ENCODE assay signal across 23 mouse cellular contexts in genomic region chr12:106676136-106676535, GRCm38 (mm10).
DNase-seq lines count a peak whose midpoint lies in the region; ATAC-seq and TF ChIP-seq lines count a peak whose summit lies in the region.
"Had no signal": no experiment of that assay in that cellular context is flagged by ENCODE, and none has a peak within 500 bp of the region (broad histone marks: within the 10 kb centered on the region; RNA-seq: fewer than 3 reads in every experiment).

No protein-coding gene starts in this region.

- H3K27me3 ChIP-seq in embryonic facial prominence, embryonic 13.5 days: no peaks in the 10 kb centered on the region
- H3K27me3 ChIP-seq in embryonic facial prominence, embryonic 10.5 days (replicated peaks; ENCODE audit: low read depth, poor library complexity, severe bottlenecking): peaks cover 13% of the 10 kb centered on the region; the same call in 1 of the 2 replicates
- H3K27me3 ChIP-seq in limb, embryonic 10.5 days (ENCODE audit: low read depth, poor library complexity, severe bottlenecking): peaks cover 11% of the 10 kb centered on the region
- no peaks in the 10 kb centered on the region; the same call in 1 of the 2 replicates for H3K27me3 ChIP-seq in limb, embryonic 12.5 days
- no peaks in the 10 kb centered on the region for H3K27me3 ChIP-seq in limb, embryonic 14.5 days (ENCODE audit: control insufficient read depth, insufficient read depth, low read length)
- H3K27me3 ChIP-seq: CH12.LX; forebrain, embryonic 13.5 days; forebrain, embryonic 15.5 days; Patski had no signal

- DNase-seq in embryonic facial prominence, embryonic 10.5 days (ENCODE audit: low spot score): no peak
- DNase-seq in limb, embryonic 10.5 days (ENCODE audit: low spot score): no peak
- no peak for DNase-seq in limb, embryonic 14.5 days (ENCODE audit: low spot score)
- no peak for DNase-seq in gastrocnemius, postnatal 4 days (ENCODE audit: low spot score in 2 of 2)
- DNase-seq in layer of hippocampus, adult 9-10 months (ENCODE audit: low spot score): no peak
- DNase-seq: adrenal gland, adult 8-10 months; adrenal gland, postnatal 14 days; adrenal gland, postnatal 36 days; B cell, adult 2 months; cerebellum, adult 11-12 months; cerebellum, adult 2 months; cerebellum, adult 9-10 months; cerebellum, postnatal 10 days; cerebellum, postnatal 25 days had no signal

- no peaks in the 10 kb centered on the region for H3K36me3 ChIP-seq in embryonic facial prominence, embryonic 13.5 days
- H3K36me3 ChIP-seq in embryonic facial prominence, embryonic 10.5 days (replicated peaks): no peaks in the 10 kb centered on the region
- H3K36me3 ChIP-seq in limb, embryonic 10.5 days: no peaks in the 10 kb centered on the region
- no peaks in the 10 kb centered on the region for H3K36me3 ChIP-seq in limb, embryonic 12.5 days
- H3K36me3 ChIP-seq in limb, embryonic 14.5 days (ENCODE audit: control insufficient read depth, insufficient read depth, low read length): no peaks in the 10 kb centered on the region
- H3K36me3 ChIP-seq: forebrain, embryonic 15.5 days; G1E had no signal

- H3K4me2 ChIP-seq in embryonic facial prominence, embryonic 13.5 days: no peak overlapping the region
- H3K4me2 ChIP-seq in limb, embryonic 12.5 days: 0 out of 2 replicates have a peak overlapping the region, but pooled peaks have one; percentile 11
- H3K4me2 ChIP-seq in limb, embryonic 14.5 days (replicated peaks; ENCODE audit: low read depth, low read length, severe bottlenecking): no peak overlapping the region
- H3K4me2 ChIP-seq: forebrain, embryonic 13.5 days; forebrain, embryonic 15.5 days had no signal

- TF ChIP-seq POLR2A in limb, embryonic 14.5 days (IDR thresholded peaks at IDR 0.05; ENCODE audit: borderline replicate concordance, extremely low read depth, insufficient read depth, insufficient read length): no peak

- H3K4me3 ChIP-seq in embryonic facial prominence, embryonic 13.5 days: no peak overlapping the region
- H3K4me3 ChIP-seq in embryonic facial prominence, embryonic 10.5 days: no peak overlapping the region
- H3K4me3 ChIP-seq in limb, embryonic 10.5 days: no peak overlapping the region
- no peak overlapping the region for H3K4me3 ChIP-seq in limb, embryonic 12.5 days (replicated peaks)
- H3K4me3 ChIP-seq in limb, embryonic 14.5 days (replicated peaks; ENCODE audit: low read length): no peak overlapping the region
- H3K4me3 ChIP-seq: forebrain, embryonic 13.5 days; forebrain, embryonic 15.5 days had no signal

- 0 out of 2 replicates have a peak, but pooled peaks have one; percentile 56 for ATAC-seq in embryonic facial prominence, embryonic 13.5 days (ENCODE audit: insufficient number of reproducible peaks, insufficient read depth, low FRiP score, low TSS enrichment, low read depth)
- ATAC-seq in limb, embryonic 12.5 days (ENCODE audit: insufficient number of reproducible peaks, insufficient read depth, low FRiP score, low TSS enrichment, low read depth): peak; percentile 54; the same call in 1 of the 2 replicates
- ATAC-seq in limb, embryonic 14.5 days (ENCODE audit: low FRiP score, low read depth): peak; percentile 35; the same call in 1 of the 2 replicates
- ATAC-seq: activated CD4-positive, CD25-positive, alpha-beta regulatory T cell, adult 4 months; CD4-positive, CD25-positive, alpha-beta regulatory T cell, adult 4 months; forebrain, embryonic 13.5 days; forebrain, embryonic 15.5 days; Patski had no signal

- H3K9me3 ChIP-seq in embryonic facial prominence, embryonic 13.5 days: no peaks in the 10 kb centered on the region
- H3K9me3 ChIP-seq in embryonic facial prominence, embryonic 10.5 days: no peaks in the 10 kb centered on the region
- no peaks in the 10 kb centered on the region for H3K9me3 ChIP-seq in limb, embryonic 10.5 days (replicated peaks)
- H3K9me3 ChIP-seq in limb, embryonic 12.5 days: no peaks in the 10 kb centered on the region
- no peaks in the 10 kb centered on the region for H3K9me3 ChIP-seq in limb, embryonic 14.5 days (ENCODE audit: control insufficient read depth, low read length)
- H3K9me3 ChIP-seq: forebrain, embryonic 13.5 days; forebrain, embryonic 15.5 days had no signal

- WGBS in embryonic facial prominence, embryonic 13.5 days: 92% methylated on average over 3 of the region's 3 CpGs
- WGBS in embryonic facial prominence, embryonic 10.5 days: 94% methylated on average over 3 of the region's 3 CpGs
- WGBS in limb, embryonic 10.5 days: 95% methylated on average over 3 of the region's 3 CpGs
- 82% methylated on average over 3 of the region's 3 CpGs for WGBS in limb, embryonic 12.5 days
- 55% methylated on average over 3 of the region's 3 CpGs for WGBS in limb, embryonic 14.5 days

- H3K9ac ChIP-seq in embryonic facial prominence, embryonic 13.5 days: no peak overlapping the region
- no peak overlapping the region for H3K9ac ChIP-seq in limb, embryonic 12.5 days (replicated peaks)
- H3K9ac ChIP-seq in limb, embryonic 14.5 days (ENCODE audit: low read depth, low read length, severe bottlenecking): no peak overlapping the region
- H3K9ac ChIP-seq: forebrain, embryonic 13.5 days; forebrain, embryonic 15.5 days had no signal

- peak overlapping the region; percentile 33; the same call in 1 of the 2 replicates for H3K27ac ChIP-seq in embryonic facial prominence, embryonic 13.5 days
- no peak overlapping the region for H3K27ac ChIP-seq in embryonic facial prominence, embryonic 10.5 days (replicated peaks)
- peak overlapping the region; percentile 73; the same call in 1 of the 2 replicates for H3K27ac ChIP-seq in limb, embryonic 10.5 days
- H3K27ac ChIP-seq in limb, embryonic 12.5 days: peak overlapping the region; percentile 85
- H3K27ac ChIP-seq in limb, embryonic 14.5 days (replicated peaks; ENCODE audit: low read depth, low read length): 0 out of 2 replicates have a peak overlapping the region, but pooled peaks have one; percentile 14
- H3K27ac ChIP-seq: forebrain, embryonic 13.5 days; forebrain, embryonic 15.5 days had no signal

- peaks cover 18% of the 10 kb centered on the region for H3K4me1 ChIP-seq in embryonic facial prominence, embryonic 13.5 days
- H3K4me1 ChIP-seq in embryonic facial prominence, embryonic 10.5 days: peaks cover 28% of the 10 kb centered on the region
- peaks cover 53% of the 10 kb centered on the region for H3K4me1 ChIP-seq in limb, embryonic 10.5 days
- H3K4me1 ChIP-seq in limb, embryonic 12.5 days (replicated peaks): peaks cover 42% of the 10 kb centered on the region
- peaks cover 24% of the 10 kb centered on the region for H3K4me1 ChIP-seq in limb, embryonic 14.5 days (ENCODE audit: control insufficient read depth, insufficient read depth, low read length)
